Mouse (Mus musculus): ENCODE results near the gene Dhrs11.

DNA sequence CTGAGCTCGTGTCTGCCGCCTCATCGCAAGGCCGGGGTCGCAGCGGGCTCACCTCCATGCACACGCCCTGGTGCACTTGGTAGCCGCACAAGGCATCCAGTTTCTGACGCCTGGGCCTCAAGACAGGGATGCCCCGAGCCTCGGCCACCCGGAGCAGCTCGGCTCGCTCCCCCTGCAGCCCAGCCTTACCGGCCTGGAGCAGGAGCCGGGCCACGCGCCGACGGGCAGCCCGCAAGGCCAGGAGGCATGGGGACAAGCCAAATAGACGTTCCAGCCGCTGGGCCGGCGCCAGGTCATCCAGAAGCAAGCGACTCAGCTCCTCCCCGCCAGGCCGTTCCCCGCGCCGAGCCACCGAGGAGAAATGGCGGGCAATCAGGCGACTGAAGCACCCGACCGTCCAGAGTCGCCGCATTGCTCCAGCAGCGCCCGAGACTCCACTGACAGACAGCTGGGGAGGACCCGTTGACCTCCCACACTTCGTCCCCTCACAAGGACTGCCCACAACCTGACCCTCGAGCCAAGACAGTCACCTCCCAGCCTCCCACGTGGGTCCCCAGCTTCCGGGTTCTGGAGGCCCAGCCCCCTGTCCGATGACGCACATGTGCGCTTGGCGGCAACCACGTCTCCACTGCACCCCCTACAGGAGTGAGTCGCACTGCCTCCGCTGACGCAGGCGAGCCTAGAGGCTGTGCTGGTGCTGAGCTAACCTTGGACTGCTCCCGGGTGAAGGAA, 9.7 kb downstream of the Dhrs11 start, which contains the start of gene Mrm1:
- TF ChIP-seq CTCF (IDR thresholded peaks at IDR 0.05; ENCODE audit: low read depth, low read length) = peak; percentile 83
- TF ChIP-seq POLR2A (IDR thresholded peaks at IDR 0.05; ENCODE audit: insufficient read depth, low read length) = peak; percentile 23
- peak; percentile 64; the same call in 1 of the 2 replicates for TF ChIP-seq EP300 (IDR thresholded peaks at IDR 0.05; ENCODE audit: insufficient read depth, low read depth, low read length)

Data from ES-Bruce4 (cell line).